Mouse (Mus musculus) mouse embryonic stem cell (cell line): ENCODE data around the gene Slc25a12.

Experiments used
- in situ Hi-C, 2 experiments: fragments of 300-500 bp; cut with MboI; formaldehyde crosslinking; loops; 1 replicate in 1 of 2; 3 replicates in 1 of 2; pipeline ENCODE4 v1.14.3; 2019 to 2020; ENCODE audit warnings: low sequenced_read_pairs in 2 of 2, low pct_unique_long_range_greater_than_20kb in 1 of 2, mixed read lengths in 1 of 2; ENCODE audit not compliant: unreplicated experiment in 1 of 2

Slc25a12 gene

DNA sequence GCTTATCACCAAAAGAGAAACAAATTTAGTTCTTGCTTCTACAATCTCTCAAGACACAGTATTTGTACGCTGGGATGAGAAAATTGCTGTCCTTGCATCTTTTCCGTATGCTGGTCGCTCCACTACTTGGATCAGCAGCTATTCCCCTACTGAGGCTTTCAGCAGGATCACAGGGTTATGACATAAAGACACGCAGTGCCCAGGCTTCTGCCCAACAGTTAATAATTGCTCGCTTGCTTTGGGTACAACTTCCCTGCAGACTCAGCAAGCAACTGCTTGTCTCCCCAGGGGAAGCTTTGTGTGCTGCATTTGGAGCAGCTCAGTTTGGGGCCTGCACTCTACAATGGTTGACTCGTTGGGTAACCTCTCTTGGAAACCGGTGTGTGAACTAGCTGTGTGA lies 91.8 kb downstream of the Slc25a12 start:
- in situ Hi-C loops: no loop called here

DNA sequence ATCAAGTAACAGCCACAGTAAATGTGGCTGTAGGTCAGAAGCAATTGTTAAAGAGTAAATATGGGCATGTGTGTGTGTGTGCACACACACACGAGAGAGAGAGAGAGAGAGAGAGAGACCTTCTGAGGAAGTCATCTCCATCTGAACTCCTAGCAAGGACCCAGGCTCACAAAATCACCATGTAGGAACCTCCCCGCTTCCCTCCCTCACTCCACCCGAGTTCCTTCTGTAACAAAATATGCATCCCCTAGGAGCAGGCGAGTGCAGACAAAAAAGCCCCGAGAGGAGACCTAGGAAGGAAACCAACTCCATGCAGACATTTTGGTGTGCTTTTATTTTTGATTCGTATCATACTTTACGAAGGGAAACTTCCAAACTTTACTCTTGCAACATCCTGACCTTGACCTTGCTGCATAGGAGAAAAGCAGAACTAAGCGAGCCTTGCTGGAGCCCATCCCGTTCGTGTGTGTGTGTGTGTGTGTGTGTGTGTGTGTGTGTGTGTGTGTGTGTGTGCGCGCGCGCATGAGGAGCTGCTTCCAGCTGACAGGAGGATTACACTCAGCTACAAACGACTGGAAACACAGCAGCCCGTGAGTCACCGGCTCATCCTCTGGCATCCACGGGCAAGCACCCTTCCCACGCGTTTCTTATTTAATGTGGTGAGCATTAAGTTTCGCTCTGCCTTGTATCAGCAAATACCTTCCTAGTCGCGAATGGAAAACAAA lies 93.4 kb downstream of the Slc25a12 start:
- in situ Hi-C loops: no loop called here

DNA sequence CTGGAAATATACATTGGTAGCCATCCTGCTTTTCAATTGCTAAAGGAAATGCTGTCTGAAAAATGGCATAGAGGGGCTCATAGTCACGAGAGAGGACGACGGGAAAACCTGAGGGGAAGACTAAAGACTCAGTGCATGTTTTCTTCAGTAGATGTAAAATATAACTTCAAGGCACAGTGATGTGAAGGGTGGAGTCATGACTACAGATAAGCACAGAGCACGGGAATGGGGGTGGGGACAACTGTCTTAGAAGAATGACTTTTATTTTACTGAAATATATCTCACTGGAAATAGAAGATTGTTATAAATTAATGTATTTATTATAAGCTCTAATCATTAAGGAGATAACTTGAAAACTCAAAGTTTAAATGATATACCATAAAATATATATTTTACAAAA lies 97.5 kb downstream of the Slc25a12 start:
- in situ Hi-C loops: no loop called here

DNA sequence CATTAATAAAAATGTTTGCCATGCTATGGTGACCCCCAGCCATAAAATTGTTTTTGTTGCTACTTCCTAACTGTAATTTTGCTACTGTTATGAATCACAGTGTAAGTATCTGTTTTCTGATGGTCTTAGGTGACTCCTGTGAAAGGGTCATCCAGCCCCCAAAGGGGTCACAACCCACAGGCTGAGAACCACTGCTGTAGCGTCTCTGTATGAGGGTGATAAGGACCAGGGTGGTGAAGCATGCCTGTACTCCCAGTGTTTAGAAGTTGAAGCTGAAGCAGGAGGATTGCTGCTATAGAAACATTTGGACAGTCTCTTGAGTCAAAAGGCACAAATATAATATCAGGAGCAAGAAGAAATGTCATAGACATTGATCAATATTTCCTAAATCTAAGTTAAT lies 98.2 kb downstream of the Slc25a12 start:
- in situ Hi-C loops: loop anchor here in 1 of 2 experiments (10.0 kb wide), 1 partner anchor 115 kb away; no protein-coding TSS in a partner anchor

DNA sequence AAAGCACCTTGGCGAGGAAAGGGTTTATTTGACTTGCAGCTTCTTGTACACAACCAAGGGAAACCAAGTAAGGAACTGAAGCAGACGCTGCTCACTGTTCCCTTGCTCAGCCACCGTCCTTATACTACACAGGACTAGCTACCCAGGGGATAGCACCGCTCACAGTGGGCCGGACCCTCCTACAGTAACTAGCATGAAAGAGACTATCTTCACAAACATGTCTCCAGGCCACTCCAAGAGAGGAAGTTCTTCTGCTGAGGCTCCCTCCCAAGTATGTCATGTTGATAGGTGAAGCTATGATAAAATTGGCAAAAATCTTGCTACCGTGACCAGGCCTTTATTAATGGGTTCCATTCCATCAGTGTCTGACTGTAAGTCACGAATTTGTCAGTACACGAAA lies 98.9 kb downstream of the Slc25a12 start:
- in situ Hi-C loops: loop anchor here in 1 of 2 experiments (10.0 kb wide), 1 partner anchor 114 kb away; no protein-coding TSS in a partner anchor

DNA sequence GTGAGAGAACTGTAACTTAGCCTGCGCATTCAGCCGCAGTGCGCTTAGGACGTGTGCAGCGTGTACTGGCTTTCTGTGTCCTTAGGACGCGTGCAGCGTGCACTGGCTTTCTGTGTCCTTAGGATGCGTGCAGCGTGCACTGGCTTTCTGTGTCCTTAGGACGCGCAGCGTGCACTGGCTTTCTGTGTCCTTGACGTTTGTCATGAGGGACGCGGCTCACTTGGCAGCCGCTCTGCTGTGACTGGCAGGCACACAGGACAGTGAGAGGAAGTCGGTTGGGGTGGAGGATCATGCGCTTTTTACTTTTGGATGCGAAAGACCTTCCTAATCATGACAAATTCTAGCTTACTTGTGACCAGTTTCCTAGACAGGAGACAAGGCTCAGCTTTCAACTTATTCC lies 103.0 kb downstream of the Slc25a12 start:
- in situ Hi-C loops: loop anchor here in 1 of 2 experiments (10.0 kb wide), 1 partner anchor 110 kb away; no protein-coding TSS in a partner anchor

DNA sequence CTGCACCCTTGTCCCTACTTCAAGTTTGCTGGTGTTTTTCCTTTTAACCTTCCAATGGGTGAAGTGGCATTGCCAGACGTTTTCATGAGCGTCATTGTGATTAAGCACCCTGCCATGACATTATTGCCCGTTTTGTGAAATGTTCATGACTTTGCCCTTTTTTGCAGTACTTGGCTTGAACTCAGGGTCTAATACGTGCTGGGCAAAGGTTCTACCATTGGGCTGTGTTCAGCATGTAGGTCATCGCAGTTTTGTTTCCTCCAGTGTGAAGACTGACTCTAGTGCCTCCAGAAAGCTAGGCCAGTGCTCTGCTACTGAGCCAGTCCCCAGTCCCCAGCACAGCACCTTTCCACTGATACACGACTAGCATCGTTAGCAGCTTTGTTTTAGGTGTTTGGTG lies 111.0 kb downstream of the Slc25a12 start:
- in situ Hi-C loops: no loop called here

DNA sequence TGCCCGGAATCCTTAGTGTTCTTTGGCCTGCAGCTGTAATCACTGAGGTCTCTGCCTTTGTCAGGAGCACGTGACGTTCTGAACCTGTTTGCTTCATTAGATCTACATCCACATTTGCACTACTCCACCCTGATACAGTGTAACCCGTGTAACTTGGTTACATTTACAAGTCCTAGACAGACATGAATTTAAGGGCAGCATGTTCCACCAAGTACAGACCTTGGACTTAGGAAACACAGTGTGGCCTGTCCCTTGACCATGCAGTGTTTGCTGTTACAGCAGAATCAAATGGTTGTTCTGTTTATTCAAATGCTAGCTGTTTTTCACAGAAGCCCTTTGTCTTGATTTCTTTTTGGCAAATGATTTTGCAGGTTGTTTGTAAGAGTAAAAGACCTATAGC lies 112.7 kb downstream of the Slc25a12 start:
- in situ Hi-C loops: no loop called here

DNA sequence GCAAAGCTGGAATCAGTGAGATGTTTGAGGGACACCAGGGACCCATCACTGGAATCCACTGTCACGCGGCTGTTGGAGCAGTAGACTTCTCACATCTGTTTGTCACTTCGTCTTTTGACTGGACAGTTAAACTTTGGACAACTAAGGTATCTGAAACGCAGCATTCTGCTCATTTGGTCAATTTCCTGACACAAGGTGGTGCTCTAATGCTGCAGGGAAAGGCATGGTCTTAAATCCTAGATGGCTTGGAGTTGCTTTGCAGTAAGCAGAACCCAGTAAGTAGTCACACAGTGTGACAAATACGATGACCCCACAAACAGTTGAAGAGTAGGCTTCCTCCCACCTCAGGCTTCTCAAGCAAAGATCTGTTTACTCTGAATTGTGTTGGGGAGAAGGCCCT lies 116.7 kb downstream of the Slc25a12 start:
- in situ Hi-C loops: no loop called here

DNA sequence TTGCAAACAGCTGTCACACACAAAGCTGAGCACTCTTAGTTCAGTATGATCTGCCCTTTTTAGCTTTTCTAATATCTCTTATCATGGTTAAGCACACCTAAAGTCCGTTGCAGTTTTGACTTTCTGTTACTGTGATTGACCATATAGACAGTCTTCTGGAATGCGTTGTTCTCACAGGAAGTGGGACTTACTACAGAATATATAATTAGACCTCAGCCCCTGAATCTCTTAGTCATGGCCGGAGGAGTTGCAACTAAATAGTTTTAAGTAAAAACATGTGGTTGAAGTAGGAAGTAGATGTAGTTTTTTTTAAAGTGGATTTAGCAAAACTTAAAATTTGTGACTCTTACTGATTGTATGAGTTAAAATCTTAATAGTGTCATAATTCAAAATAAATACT lies 119.5 kb downstream of the Slc25a12 start:
- in situ Hi-C loops: no loop called here

DNA sequence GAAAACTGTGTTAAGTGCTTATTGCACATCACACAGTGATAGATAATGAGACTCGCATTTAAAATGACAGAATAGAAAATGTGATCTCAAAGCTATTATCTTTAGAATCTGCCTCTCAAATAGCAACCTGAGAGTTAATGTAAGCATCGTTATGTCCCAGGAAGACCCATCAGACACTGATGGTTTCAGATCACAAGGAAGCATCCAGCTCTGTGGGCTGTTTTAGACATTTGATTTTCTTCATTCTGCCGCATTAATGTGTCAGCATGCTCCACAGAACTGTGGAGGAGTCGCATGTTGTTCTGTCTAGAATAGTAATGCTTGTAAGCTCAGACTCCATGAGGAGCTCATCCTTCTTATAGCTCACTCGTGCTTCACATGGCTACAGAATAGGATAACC lies 121.5 kb downstream of the Slc25a12 start:
- in situ Hi-C loops: no loop called here

DNA sequence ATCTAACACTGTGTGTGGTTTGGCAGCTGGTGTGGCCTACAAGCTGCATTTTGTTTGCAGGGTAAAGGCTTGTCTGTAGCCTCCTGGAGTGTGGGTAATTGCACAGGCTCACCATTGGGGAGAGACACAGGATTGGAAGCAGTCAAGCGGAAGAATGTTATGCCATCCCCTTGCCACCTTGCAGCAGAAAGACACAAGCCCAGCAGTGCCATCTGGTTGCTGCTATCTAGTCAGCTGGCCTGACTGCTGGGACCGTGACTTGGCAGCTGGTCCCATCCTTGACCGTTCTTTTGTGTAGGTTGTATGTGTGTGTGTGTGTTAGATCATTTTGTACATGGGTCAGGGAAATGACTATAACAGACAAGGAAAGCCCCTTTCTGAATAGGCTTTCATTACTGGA lies 122.1 kb downstream of the Slc25a12 start:
- in situ Hi-C loops: no loop called here

DNA sequence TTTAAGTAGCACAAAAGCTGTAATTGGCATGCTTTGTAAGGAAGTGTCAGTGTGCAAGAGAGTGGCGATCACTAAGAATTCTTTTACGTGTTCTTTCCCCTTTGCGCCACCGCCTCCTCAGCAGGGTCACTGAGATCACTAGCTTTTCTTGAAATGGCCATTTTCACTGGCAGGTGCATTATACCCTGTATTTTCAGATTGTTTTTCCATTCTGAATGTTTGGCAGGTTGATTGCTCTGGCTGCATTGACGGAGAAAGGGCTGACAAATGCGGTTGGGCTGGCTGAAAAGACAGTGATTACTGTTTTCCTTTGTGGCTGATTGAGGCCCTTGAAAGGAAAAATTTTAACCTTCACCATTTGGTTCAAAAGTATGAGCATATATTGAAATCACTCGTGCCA lies 122.7 kb downstream of the Slc25a12 start:
- in situ Hi-C loops: no loop called here

DNA sequence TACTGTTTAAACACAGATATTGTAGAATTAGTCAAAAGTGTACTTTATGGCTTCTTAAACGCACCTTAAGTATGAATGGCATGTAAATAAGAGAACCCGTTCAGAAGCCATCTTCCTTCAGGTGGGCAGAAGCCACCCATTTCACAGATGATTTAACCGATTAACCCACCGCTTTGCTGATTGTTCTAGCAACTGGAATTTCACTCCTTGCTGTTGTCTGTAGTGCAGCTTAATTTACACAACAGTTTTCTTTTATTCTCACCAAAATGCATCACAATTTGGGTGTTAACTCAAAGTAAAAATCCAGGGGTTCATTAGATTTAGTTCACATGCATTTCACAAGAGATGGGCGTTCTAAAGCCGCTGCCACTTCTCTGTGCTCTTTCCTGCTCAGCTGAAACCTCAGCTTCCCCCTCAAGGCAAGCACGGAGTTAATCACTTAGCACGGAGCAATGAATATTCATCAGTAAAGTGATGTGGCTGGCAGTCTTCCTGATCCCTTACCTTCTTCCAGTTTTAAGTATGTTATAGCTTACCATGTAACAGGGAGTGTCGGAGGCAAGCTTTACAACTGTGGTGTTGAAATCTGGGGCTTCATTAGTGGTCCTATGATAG lies 124.4 kb downstream of the Slc25a12 start:
- in situ Hi-C loops: no loop called here

DNA sequence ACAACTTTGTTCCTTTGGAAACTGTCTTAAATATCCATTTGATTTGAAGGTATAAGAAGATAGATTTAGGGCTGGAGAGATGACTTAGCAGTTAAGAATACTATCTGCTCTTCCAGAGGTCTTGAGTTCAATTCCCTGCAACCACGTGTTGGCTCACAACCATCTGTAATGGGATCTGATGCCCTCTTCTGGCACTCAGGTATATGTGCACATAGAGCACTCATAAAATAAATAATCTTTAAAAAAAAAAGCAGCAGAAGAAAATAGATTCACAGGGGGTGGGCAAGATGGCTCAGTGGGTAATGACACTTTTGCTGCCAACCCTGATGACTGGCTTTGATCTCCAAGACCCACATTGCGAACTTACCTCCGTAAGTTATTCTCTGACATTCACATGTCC lies 125.4 kb downstream of the Slc25a12 start:
- in situ Hi-C loops: no loop called here

DNA sequence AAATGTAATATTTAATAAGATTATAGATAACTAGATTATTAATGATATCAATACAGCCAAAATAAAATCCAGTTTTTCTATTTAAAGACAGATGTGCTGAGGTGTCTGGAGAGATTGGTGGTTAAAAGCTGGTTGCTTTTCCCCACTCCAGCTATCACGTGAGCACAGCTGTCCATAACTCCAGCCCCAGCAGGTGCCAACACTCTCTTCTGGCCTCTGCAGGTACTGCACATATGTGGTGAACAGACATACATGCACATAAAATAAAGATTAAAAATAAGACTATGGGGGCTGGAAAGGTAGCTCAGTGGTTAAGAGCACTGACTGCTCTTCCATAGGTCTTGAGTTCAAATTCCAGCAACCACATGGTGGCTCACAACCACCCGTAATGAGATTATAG lies 126.0 kb downstream of the Slc25a12 start:
- in situ Hi-C loops: no loop called here

DNA sequence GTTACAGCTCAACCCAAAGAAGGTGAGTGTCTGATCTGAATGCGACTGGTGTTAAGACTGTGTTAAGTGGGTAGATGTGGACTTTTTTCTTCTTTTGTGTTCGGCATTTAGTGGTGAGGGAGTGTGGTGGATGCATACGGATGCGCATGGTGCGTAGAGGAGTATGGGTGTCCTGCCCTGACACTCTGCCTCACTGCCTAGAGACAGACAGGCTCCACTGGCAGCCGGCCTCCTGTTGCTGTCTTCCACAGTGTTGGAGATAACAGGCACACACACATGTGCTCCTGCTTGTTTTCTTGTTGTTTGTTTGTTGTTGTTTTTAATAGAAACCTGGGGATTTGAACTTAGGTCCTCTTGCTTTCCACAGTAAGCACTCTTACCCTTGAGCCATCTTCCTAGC lies 131.5 kb downstream of the Slc25a12 start:
- in situ Hi-C loops: no loop called here

DNA sequence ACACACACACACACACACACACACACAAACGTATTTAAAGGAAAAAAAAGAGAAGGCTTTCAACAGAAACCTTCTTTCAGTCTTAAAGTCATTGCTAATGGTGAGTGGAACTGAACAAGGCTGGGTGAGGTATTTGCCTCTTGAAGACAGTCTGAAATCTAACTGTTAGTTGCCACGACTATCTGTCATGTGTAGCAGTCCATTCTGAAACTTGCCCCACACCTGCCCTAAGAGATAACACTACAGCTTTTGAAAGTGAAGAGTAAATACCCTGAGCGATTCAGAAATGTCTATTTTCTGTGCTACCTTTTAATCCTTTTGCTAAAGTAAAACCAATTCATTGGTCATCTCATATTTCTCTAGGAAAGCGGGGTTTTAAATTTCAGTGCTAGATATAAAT lies 132.1 kb downstream of the Slc25a12 start:
- in situ Hi-C loops: no loop called here

DNA sequence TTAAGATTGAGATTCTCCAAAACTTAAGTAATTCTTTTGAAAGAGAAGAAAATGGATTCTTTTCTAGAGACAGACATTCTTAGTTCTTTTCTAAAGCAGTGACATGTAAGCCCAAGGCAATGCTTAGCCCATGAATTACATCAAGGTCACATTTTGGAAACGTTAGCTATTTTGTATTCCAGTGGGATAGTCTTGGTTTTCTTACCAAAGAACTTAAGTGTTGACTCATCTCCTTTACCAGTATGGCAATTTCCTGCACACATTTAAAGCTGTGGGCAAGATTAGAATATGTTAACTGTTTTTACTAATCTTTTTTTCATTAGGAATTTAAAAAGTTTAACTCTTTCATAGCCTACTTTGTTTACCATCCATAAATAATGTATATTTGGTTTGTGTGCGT lies 134.6 kb downstream of the Slc25a12 start:
- in situ Hi-C loops: no loop called here

DNA sequence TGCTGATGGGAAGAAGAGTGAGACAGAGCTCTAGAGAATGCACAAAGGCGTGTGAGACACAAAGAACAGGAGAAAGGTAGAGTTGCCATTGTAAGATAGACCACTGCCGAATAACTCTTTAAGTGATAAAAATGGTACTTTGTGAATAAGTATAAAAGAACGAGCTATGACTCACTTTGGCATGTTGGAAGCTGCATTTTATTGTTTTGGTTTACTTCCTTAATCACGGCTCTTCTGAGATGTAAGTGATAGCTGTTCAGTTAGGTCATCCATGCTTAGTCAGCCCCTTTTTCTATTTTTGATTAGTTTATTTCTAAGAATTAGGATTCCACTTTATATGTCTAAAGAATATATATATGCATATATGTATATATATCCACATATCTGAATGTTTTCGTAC lies 135.6 kb downstream of the Slc25a12 start:
- in situ Hi-C loops: no loop called here
